Mouse (Mus musculus): ENCODE results near the gene Nup85. TPM values are rescaled to one million over a fixed set of nuclear protein-coding genes. Genes with fewer than 3 reads are reported as not detected.
A peak's percentile ranks its signal among the peaks of the same experiment; 100 is the strongest.

Nup85 gene
- polyA plus RNA-seq, 1 experiment, result 41.8 TPM

- Histone ChIP-seq H3K4me1 (ENCODE audit: control insufficient read depth, insufficient read depth, low read length) (peaks cover 3% of the 10 kb centered on the region), H3K4me3 (replicated peaks; ENCODE audit: extremely low read depth, low read depth, low read length) (peak overlapping the region; percentile 63)
- no peak for DNase-seq
- under 1% methylated on average over 11 of the region's 11 CpGs for WGBS
- TF ChIP-seq CTCF (IDR thresholded peaks at IDR 0.05; ENCODE audit: insufficient read depth, low read length), result no peak
- TF ChIP-seq POLR2A (IDR thresholded peaks at IDR 0.05; ENCODE audit: borderline replicate concordance, extremely low read depth, low read depth, low read length), result no peak
Measured at GRCm38 (mm10) chr11:115534759-115535371, 29.4 kb upstream of the Nup85 start.

- H3K4me3 ChIP-seq (replicated peaks; ENCODE audit: extremely low read depth, low read depth, low read length), result peak overlapping the region; percentile 63
- DNase-seq, result peak; percentile 54
- peaks cover 3% of the 10 kb centered on the region for H3K4me1 ChIP-seq (ENCODE audit: control insufficient read depth, insufficient read depth, low read length)
- under 1% methylated on average over 79 of the region's 84 CpGs for WGBS
- TF ChIP-seq POLR2A (IDR thresholded peaks at IDR 0.05; ENCODE audit: borderline replicate concordance, extremely low read depth, low read depth, low read length), result no peak
- TF ChIP-seq CTCF (IDR thresholded peaks at IDR 0.05; ENCODE audit: insufficient read depth, low read length), result no peak
Measured at GRCm38 (mm10) chr11:115535401-115536037, 28.7 kb upstream of the Nup85 start.

GRCm38 (mm10) chr11:115536038-115536681 lies 28.1 kb upstream of the Nup85 start, which contains the start of gene Sumo2:
Gene Sumo2, minus strand, starts transcription at chr11:115536276.
- H3K4me1 ChIP-seq (ENCODE audit: control insufficient read depth, insufficient read depth, low read length), result peaks cover 3% of the 10 kb centered on the region
- peak; percentile 99 for DNase-seq
- under 1% methylated on average over 59 of the region's 70 CpGs for WGBS
- TF ChIP-seq POLR2A (IDR thresholded peaks at IDR 0.05; ENCODE audit: borderline replicate concordance, extremely low read depth, low read depth, low read length), result peak; percentile 76; the same call in 1 of the 2 replicates
- no peak for TF ChIP-seq CTCF (IDR thresholded peaks at IDR 0.05; ENCODE audit: insufficient read depth, low read length)
- H3K4me3 ChIP-seq (replicated peaks; ENCODE audit: extremely low read depth, low read depth, low read length), result peak within 1 kb of the TSS; percentile 63

GRCm38 (mm10) chr11:115536856-115537568 lies 27.2 kb upstream of the Nup85 start:
- Histone ChIP-seq H3K4me3 (replicated peaks; ENCODE audit: extremely low read depth, low read depth, low read length) (no peak overlapping the region), H3K4me1 (ENCODE audit: control insufficient read depth, insufficient read depth, low read length) (peaks cover 3% of the 10 kb centered on the region)
- no peak for TF ChIP-seq CTCF (IDR thresholded peaks at IDR 0.05; ENCODE audit: insufficient read depth, low read length)
- no peak for TF ChIP-seq POLR2A (IDR thresholded peaks at IDR 0.05; ENCODE audit: borderline replicate concordance, extremely low read depth, low read depth, low read length)
- DNase-seq, result no peak
- WGBS, result 83% methylated on average over 10 of the region's 10 CpGs

- TF ChIP-seq CTCF (IDR thresholded peaks at IDR 0.05; ENCODE audit: insufficient read depth, low read length) (no peak), POLR2A (IDR thresholded peaks at IDR 0.05; ENCODE audit: borderline replicate concordance, extremely low read depth, low read depth, low read length) (no peak)
- DNase-seq, result no peak
- 54% methylated on average over 2 of the region's 2 CpGs for WGBS
- Histone ChIP-seq H3K4me3 (replicated peaks; ENCODE audit: extremely low read depth, low read depth, low read length) (no peak overlapping the region), H3K4me1 (ENCODE audit: control insufficient read depth, insufficient read depth, low read length) (peaks cover 3% of the 10 kb centered on the region)
Measured at GRCm38 (mm10) chr11:115538045-115538444, 26.2 kb upstream of the Nup85 start.

GRCm38 (mm10) chr11:115543571-115543970 lies 20.7 kb upstream of the Nup85 start:
- WGBS, result 46% methylated on average over 4 of the region's 4 CpGs
- no peak for DNase-seq
- no peak for TF ChIP-seq CTCF (IDR thresholded peaks at IDR 0.05; ENCODE audit: insufficient read depth, low read length)
- no peak for TF ChIP-seq POLR2A (IDR thresholded peaks at IDR 0.05; ENCODE audit: borderline replicate concordance, extremely low read depth, low read depth, low read length)
- Histone ChIP-seq H3K4me1 (ENCODE audit: control insufficient read depth, insufficient read depth, low read length) (no peaks in the 10 kb centered on the region), H3K4me3 (replicated peaks; ENCODE audit: extremely low read depth, low read depth, low read length) (no peak overlapping the region)

- DNase-seq, result no peak
- TF ChIP-seq POLR2A (IDR thresholded peaks at IDR 0.05; ENCODE audit: borderline replicate concordance, extremely low read depth, low read depth, low read length) (no peak), CTCF (IDR thresholded peaks at IDR 0.05; ENCODE audit: insufficient read depth, low read length) (0 out of 2 replicates have a peak, but pooled peaks have one; percentile 7)
- WGBS, result 57% methylated on average over 4 of the region's 4 CpGs
Measured at GRCm38 (mm10) chr11:115552783-115553182, 11.5 kb upstream of the Nup85 start.

GRCm38 (mm10) chr11:115555717-115556116 lies 8.5 kb upstream of the Nup85 start:
- DNase-seq, result no peak
- Histone ChIP-seq H3K4me3 (replicated peaks; ENCODE audit: extremely low read depth, low read depth, low read length) (no peak overlapping the region), H3K4me1 (ENCODE audit: control insufficient read depth, insufficient read depth, low read length) (no peaks in the 10 kb centered on the region)
- WGBS, result 72% methylated on average over 17 of the region's 17 CpGs
- TF ChIP-seq POLR2A (IDR thresholded peaks at IDR 0.05; ENCODE audit: borderline replicate concordance, extremely low read depth, low read depth, low read length), result no peak
- TF ChIP-seq CTCF (IDR thresholded peaks at IDR 0.05; ENCODE audit: insufficient read depth, low read length), result no peak

More at GRCm38 (mm10) chr11:115552783-115553182, 11.5 kb upstream of the Nup85 start:
- no peak overlapping the region for H3K4me3 ChIP-seq (replicated peaks; ENCODE audit: extremely low read depth, low read depth, low read length)
- H3K4me1 ChIP-seq (ENCODE audit: control insufficient read depth, insufficient read depth, low read length), result no peaks in the 10 kb centered on the region

- TF ChIP-seq POLR2A (IDR thresholded peaks at IDR 0.05; ENCODE audit: borderline replicate concordance, extremely low read depth, low read depth, low read length) (no peak), CTCF (IDR thresholded peaks at IDR 0.05; ENCODE audit: insufficient read depth, low read length) (no peak)
- Histone ChIP-seq H3K4me3 (replicated peaks; ENCODE audit: extremely low read depth, low read depth, low read length) (peak overlapping the region; percentile 82), H3K4me1 (ENCODE audit: control insufficient read depth, insufficient read depth, low read length) (peaks cover 3% of the 10 kb centered on the region)
- 36% methylated on average over 4 of the region's 4 CpGs for WGBS
- DNase-seq, result no peak
Measured at GRCm38 (mm10) chr11:115563406-115563805, 828 bp upstream of the Nup85 start.
